Mouse (Mus musculus) layer of hippocampus, postnatal 14 days (tissue): Measurements from ENCODE around the gene March8. TPM values are rescaled to one million over a fixed set of nuclear protein-coding genes. Genes with fewer than 3 reads are reported as not detected.

Experiments used
- DNase-seq, 2 experiments: peaks; one replicate each; pipeline ENCODE4 v3.0.0; 2021 to 2022; ENCODE audit warnings: low spot score in 2 of 2, mixed read lengths in 1 of 2
- total RNA-seq, 2 experiments: library from RNA; stranded (reverse); gene quantifications; 2 replicates each; pipeline ENCODE4 v1.2.3; 2021

March8 gene
- total RNA-seq, 2 experiments from 2014 or later: 69.2 to 73.9 TPM

- no peak for DNase-seq
These were observed 68.9 kb downstream of the March8 start for GRCm38 (mm10) chr6:116406680-116407079.

GRCm38 (mm10) chr6:116407216-116407615 lies 69.4 kb downstream of the March8 start:
- DNase-seq: no peak

- DNase-seq: no peak
These were observed 70.3 kb downstream of the March8 start for GRCm38 (mm10) chr6:116407956-116408657.

- DNase-seq: no peak
These were observed 72.6 kb downstream of the March8 start for GRCm38 (mm10) chr6:116410436-116410835.

GRCm38 (mm10) chr6:116411716-116412115 lies 73.9 kb downstream of the March8 start:
- no peak for DNase-seq

- no peak for DNase-seq
These were observed 74.9 kb downstream of the March8 start for GRCm38 (mm10) chr6:116412546-116413325.

- no peak for DNase-seq
These were observed 77.4 kb downstream of the March8 start for GRCm38 (mm10) chr6:116415126-116415676.

GRCm38 (mm10) chr6:116416000-116416552 lies 78.3 kb downstream of the March8 start:
- DNase-seq: no peak

- no peak for DNase-seq
These were observed 79.9 kb downstream of the March8 start for GRCm38 (mm10) chr6:116417518-116418315.

- no peak for DNase-seq
These were observed 80.7 kb downstream of the March8 start for GRCm38 (mm10) chr6:116418487-116418886.

GRCm38 (mm10) chr6:116419699-116420098 lies 81.9 kb downstream of the March8 start:
- DNase-seq: no peak

- no peak for DNase-seq
These were observed 82.4 kb downstream of the March8 start for GRCm38 (mm10) chr6:116420271-116420670.

- no peak for DNase-seq
These were observed 85.2 kb downstream of the March8 start for GRCm38 (mm10) chr6:116422991-116423390.

GRCm38 (mm10) chr6:116423664-116424063 lies 85.8 kb downstream of the March8 start:
- peak in 1 of 2 experiments; percentile 51 for DNase-seq

- no peak for DNase-seq
These were observed 89.7 kb downstream of the March8 start for GRCm38 (mm10) chr6:116427552-116427951.

GRCm38 (mm10) chr6:116428282-116428681 lies 90.5 kb downstream of the March8 start:
- DNase-seq: no peak

- DNase-seq: no peak
These were observed 101.0 kb downstream of the March8 start for GRCm38 (mm10) chr6:116438864-116439263.

- no peak for DNase-seq
These were observed 101.7 kb downstream of the March8 start for GRCm38 (mm10) chr6:116439531-116439930.

GRCm38 (mm10) chr6:116440447-116440846 lies 102.6 kb downstream of the March8 start:
- no peak for DNase-seq

- DNase-seq: no peak
These were observed 103.0 kb downstream of the March8 start for GRCm38 (mm10) chr6:116440849-116441248.

GRCm38 (mm10) chr6:116455781-116456180 lies 118.0 kb downstream of the March8 start:
- peak in 1 of 2 experiments; percentile 12 for DNase-seq
